20 mouse cellular contexts compared by ENCODE assay signal in the genomic region with DNA sequence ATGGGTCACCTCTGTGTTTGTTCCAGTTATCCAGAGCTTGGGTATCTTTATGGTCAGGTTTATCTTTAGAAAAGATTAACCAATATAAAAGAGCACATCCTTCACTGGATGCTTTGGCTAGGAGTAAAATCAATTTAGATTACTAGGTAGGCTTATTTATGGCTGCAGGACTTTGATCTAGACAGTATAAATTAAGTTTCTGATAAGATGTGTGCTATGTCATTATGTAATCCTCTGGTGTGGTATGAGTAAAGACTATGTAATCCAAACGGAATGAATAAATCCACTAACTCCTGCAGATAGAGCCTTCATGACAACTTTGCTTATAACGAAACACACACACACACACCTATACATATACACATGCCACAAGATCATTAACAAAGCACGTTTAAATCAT. TPM values are rescaled to one million over a fixed set of nuclear protein-coding genes. Genes with fewer than 3 reads are reported as not detected.
"Had no signal": no experiment of that assay in that cellular context is flagged by ENCODE, and none has a peak within 500 bp of the region (broad histone marks: within the 10 kb centered on the region; RNA-seq: fewer than 3 reads in every experiment).

No protein-coding gene starts in this region.

- H3K36me3 ChIP-seq: neural tube, embryonic 13.5 days; neural tube, embryonic 15.5 days; stomach, embryonic 15.5 days had no signal

- H3K9ac ChIP-seq: neural tube, embryonic 13.5 days; neural tube, embryonic 15.5 days; stomach, embryonic 15.5 days had no signal

- H3K27me3 ChIP-seq: neural tube, embryonic 13.5 days; neural tube, embryonic 15.5 days; stomach, embryonic 15.5 days had no signal

- DNase-seq: retina, postnatal 1 day; right cerebral cortex, adult 18-20 months; right cerebral cortex, postnatal 14 days; right cerebral cortex, postnatal 25 days; right cerebral cortex, postnatal 4 days; spleen, adult 18-20 months; thymus, adult 18-20 months; thymus, adult 2 months; thymus, postnatal 14 days; thymus, postnatal 25 days; thymus, postnatal 36 days; thymus, postnatal 4 days had no signal

- H3K4me2 ChIP-seq: neural tube, embryonic 13.5 days; neural tube, embryonic 15.5 days; stomach, embryonic 15.5 days had no signal

- H3K4me3 ChIP-seq: neural tube, embryonic 13.5 days; neural tube, embryonic 15.5 days; stomach, embryonic 15.5 days had no signal

- H3K27ac ChIP-seq: neural tube, embryonic 13.5 days; neural tube, embryonic 15.5 days; stomach, embryonic 15.5 days; stomach, postnatal 0 days had no signal

- H3K4me1 ChIP-seq: neural tube, embryonic 13.5 days; neural tube, embryonic 15.5 days; stomach, embryonic 15.5 days had no signal

- H3K9me3 ChIP-seq: neural tube, embryonic 13.5 days; neural tube, embryonic 15.5 days; stomach, embryonic 15.5 days had no signal

RNA-seq across cellular contexts. Expression of a gene that starts 18.7 kb away (rescaled TPM):
- total RNA-seq: neutrophil, adult 5-6 weeks had no signal
- polyA plus RNA-seq: neural tube, embryonic 13.5 days; neural tube, embryonic 15.5 days; small intestine, adult 2 months; spleen, adult 2 months; testis, adult 2 months had no signal
